Mouse (Mus musculus) spleen, postnatal 14 days (tissue): Measurements from ENCODE around the gene Naa38.
"Not testable (repeated sequence)": the region's sequence is repeated elsewhere in the genome, so short reads cannot be mapped to it uniquely, and the experiment has no call there.

Experiments
- DNase-seq, 2 experiments: peaks; one replicate each; pipeline ENCODE4 v3.0.0; 2021 to 2022; ENCODE audit warnings: low spot score in 2 of 2

Gene Naa38

GRCm38 (mm10) chr11:69373223-69373965, 21.9 kb upstream of the Naa38 start:
- DNase-seq: peak in 1 of 2 experiments; percentile 21

DNA sequence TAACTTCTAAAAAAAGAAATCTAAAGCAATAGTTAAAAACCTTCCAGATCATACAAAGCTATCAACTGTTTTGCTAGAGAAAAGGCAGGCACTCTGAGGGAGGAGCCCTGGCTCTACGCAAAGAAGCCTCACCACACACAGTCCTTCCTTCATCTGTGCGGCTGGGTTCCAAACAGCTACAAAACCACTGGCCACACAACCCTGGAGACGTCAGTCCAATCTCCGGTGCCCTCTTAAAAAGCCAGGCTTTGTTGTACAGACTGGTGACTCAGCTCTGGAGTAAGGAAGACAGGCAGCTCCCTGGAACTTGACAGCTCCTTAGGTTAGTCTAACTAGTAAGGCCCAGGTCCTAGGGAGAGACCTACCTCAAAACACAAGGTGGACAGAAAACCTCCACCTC, 19.6 kb upstream of the Naa38 start:
- DNase-seq: no peak

DNA sequence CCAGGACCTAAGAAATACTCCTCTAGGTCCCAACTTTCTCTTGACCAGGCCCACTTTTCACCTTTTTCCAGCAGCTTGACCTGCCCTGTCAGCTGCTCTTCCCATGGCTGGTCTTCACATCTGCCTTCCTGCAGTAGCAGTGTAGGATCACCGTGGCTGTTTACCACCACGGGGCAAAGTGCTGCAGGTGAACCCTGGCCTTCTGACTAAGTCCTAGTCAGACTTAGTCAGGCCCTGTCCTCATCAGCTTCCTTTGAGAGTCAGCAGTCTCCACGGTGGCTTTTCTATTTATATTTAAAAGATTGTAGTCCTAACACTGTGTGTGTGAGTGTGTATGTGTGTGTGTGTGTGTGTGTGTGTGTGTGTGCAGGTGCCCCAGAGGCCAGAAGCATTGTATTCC, 17.5 kb upstream of the Naa38 start:
- no peak for DNase-seq

- no peak for DNase-seq
These were observed 15.7 kb upstream of the Naa38 start for GRCm38 (mm10) chr11:69379600-69379999.

DNA sequence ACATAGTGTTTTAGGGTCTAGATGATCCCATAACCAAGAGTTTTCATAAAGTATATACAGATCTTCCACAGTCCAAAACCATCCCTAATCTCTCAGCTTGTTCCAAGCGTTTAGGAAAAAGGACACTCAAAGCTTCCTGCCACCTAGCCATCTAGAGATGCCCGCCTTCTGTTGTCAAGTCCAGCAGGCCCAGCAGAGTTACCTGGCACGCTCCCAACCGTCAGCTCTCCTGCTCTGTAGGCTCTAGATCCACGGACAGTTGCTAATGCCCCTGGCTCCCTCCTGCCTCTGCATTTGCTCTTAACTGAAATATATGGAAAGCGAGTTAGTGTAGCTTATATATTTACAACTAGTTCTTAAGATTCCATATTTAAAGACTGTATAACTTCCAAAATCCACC, 13.9 kb upstream of the Naa38 start:
- DNase-seq: no peak

DNA sequence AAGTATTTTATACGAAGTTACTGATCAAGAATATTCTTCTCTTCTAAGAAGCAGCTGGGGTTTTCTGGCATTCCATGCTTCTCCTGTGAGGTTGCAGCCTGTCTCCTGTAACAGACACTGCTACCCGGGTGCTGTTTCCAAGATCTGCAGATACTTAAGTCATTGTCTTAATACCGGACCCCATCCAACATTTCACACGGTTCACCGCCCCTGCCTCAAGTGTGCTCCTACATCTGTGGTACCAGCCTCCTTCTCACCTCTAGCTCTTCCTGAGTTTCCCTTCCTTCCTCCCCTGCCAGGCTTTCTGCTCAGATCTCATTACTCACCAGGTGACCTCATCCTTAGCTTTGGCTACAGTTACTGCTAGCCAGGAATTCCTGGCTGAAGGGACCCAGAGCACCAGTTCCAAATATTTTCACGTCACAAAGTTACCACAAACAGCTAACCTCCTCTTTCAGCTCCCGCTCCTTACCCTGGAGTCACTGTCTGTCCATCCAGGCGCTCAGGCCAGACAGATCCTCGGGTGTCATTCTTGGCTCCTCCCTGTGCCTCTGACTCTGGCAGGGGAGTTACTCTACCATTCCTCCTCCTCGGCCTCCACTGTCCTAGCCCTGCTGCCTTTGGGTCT, 12.7 kb upstream of the Naa38 start:
- no peak for DNase-seq

DNA sequence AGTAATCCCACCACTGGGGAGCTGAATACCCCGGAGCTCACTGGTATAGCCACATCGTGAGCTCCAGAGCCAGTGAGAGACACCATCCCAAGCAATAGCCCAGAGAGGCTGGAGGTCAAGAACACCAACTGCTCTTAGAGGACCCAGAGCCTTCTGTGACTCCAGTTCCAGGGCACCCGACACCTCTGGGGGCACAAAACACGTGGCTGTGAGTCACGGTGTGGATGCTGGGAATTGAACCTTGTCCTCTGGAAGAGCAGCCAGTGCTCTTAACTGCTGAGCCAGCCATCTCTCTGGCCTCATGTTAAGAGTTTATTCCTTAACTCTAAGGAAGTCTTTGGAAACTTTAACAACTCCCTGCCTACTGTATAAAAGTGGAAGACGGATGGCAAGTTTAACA, 10.3 kb upstream of the Naa38 start:
- no peak for DNase-seq

- no peak for DNase-seq
These were observed 8.5 kb upstream of the Naa38 start for GRCm38 (mm10) chr11:69386758-69387157.

GRCm38 (mm10) chr11:69388680-69389079, 6.6 kb upstream of the Naa38 start:
- no peak for DNase-seq

- DNase-seq: no peak
These were observed 5.5 kb upstream of the Naa38 start for GRCm38 (mm10) chr11:69389531-69390399.

GRCm38 (mm10) chr11:69390400-69391034, 4.8 kb upstream of the Naa38 start:
- DNase-seq: peak in 1 of 2 experiments; percentile 68

DNA sequence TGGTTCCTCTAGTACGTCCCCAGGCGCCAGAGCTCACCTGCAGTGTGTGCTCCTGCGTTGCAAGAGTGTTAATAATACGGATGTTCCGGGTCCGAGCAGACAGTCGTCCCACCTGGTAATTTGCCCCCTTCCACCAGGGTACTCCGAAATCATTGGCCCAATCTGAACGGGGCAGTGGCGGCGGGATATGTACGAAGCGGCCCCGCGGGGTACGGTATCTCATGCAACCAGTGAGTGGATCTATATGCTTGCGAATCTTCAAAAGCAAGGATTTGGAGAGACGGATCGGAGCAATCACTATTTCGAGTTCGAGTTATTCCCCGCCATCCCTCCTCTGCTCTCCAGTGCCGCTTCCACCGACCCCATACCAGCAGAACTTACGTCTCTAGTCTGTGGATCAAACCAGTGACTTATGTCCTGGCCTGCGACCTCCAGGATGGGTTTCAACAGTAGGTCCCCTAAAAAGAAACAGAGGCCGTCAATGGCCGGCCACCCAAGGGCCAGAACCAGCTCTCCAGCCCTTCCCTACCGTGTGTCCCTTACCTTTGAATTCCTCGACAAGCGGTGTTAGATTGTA, 608 bp upstream of the Naa38 start:
- not testable (repeated sequence) for DNase-seq

- peak; percentile 82 to 89 for DNase-seq
These were observed 517 bp downstream of the Naa38 start for GRCm38 (mm10) chr11:69395634-69396373.

- no peak for DNase-seq
These were observed 1.5 kb downstream of the Naa38 start for GRCm38 (mm10) chr11:69396772-69397171.

GRCm38 (mm10) chr11:69397581-69398057, 2.3 kb downstream of the Naa38 start:
- no peak for DNase-seq

DNA sequence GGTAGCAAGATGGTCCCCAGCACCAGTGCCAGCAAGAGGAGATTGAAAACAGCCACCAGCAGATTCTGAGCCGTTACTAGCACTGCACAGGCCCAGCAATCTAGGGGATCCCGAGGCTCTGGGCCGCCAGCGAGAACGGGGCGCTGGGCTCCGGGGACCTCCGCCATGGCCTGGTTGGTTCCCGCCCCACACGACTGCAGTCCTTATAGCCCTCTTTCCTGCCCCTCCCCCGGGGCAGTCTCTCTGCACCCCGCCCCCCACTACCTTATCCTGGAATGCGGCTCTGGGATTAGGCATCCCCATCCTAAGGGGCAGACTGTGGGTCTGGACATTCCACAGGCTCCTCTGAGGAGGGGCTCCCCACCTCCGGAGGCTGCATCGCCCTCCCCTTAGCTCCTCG, 2.8 kb downstream of the Naa38 start, which contains the start of gene Tmem88:
Tmem88 (minus strand) TSS at position 176 of the 400 bp plus-strand sequence.
- no peak for DNase-seq

DNA sequence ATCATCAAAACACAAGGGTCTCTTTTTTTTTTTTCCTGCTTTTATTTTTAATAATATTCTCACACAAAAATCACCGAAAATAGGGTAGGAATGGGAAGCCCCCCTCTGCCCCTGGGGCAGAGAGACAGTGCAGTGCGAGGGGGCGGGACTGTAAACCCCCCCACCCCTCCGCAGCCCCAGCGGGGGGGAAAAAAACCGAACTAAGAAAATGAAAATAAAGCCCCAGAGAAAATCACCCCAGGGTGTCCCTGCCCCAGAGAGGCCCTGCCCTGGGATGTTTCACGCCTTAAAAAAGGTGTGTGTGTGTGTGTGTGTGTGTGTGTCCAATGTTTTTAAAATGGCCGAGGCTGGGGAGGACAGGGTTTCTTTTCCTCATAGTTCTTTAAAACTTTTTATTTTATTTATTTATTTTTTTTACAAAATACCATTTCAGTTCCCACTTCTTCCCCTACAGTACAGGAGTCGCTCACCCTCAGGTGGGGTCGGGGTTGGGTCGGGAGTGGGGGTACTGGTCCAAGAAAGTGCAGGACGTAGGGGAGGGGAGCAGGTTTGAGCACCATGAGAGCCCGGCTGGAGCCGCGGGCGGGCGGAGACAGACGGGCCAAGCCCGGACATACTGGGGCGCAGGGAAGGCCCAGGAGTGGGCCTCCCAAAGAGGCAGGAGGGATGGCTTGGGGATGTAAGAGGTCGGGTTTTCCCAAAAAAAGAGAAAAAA, 3.4 kb downstream of the Naa38 start:
- no peak for DNase-seq

GRCm38 (mm10) chr11:69399201-69400082, 4.2 kb downstream of the Naa38 start:
- DNase-seq: no peak
